Mouse (Mus musculus) embryonic facial prominence, embryonic 11.5 days (tissue): ENCODE measurements at regions not wholly inside any gene's neighbourhood (a gene's known extent, or its start where the extent isn't known, plus 50 kb on each side); places are given as distances from the start of the nearest gene placed in this dataset.

ENCODE experiments used
- ATAC-seq: fragments of 200-750 bp; cut with Nextera tagmentation; replicated peaks from 2 replicates; pipeline ENCODE4 v1.8.0; 2017; ENCODE audit warnings: low read depth; ENCODE audit not compliant: insufficient number of reproducible peaks, low FRiP score, low TSS enrichment
- DNase-seq: peaks from one replicate; pipeline ENCODE4 v3.0.0-alpha.2; 2015; ENCODE audit warnings: low spot score
- H3K27ac ChIP-seq: fragments of 300-500 bp; sonication (generic); replicated peaks from 2 replicates; pipeline ENCODE4 v1.5.1; 2014; ENCODE audit warnings: mild to moderate bottlenecking, low read depth, low read length, control low read depth
- H3K27me3 ChIP-seq: fragments of 300-500 bp; sonication (generic); 2 replicates; pipeline ENCODE4 v1.6.1; 2014; ENCODE audit warnings: mild to moderate bottlenecking, low read length, moderate library complexity, mixed read lengths; ENCODE audit not compliant: control insufficient read depth, insufficient read depth
- H3K36me3 ChIP-seq: fragments of 300-500 bp; sonication (generic); replicated peaks from 2 replicates; pipeline ENCODE4 v1.6.1; 2014; ENCODE audit warnings: low read depth, mild to moderate bottlenecking, low read length, moderate library complexity, mixed read lengths; ENCODE audit not compliant: control insufficient read depth, insufficient read depth
- H3K4me1 ChIP-seq: fragments of 300-500 bp; sonication (generic); 2 replicates; pipeline ENCODE4 v1.6.1; 2014; ENCODE audit warnings: low read length, mixed read lengths; ENCODE audit not compliant: control insufficient read depth, insufficient read depth
- H3K4me2 ChIP-seq: fragments of 300-500 bp; sonication (generic); 2 replicates; pipeline ENCODE4 v1.6.1; 2014; ENCODE audit warnings: low read depth, mild to moderate bottlenecking, control low read depth, low read length, moderate library complexity
- H3K4me3 ChIP-seq: fragments of 300-500 bp; sonication (generic); 2 replicates; pipeline ENCODE4 v1.5.1; 2014; ENCODE audit warnings: low read depth, low read length, control low read depth
- H3K9ac ChIP-seq: fragments of 300-500 bp; sonication (generic); replicated peaks from 2 replicates; pipeline ENCODE4 v1.6.1; 2014; ENCODE audit warnings: mild to moderate bottlenecking, control low read depth, low read length
- H3K9me3 ChIP-seq: fragments of 300-500 bp; sonication (generic); replicated peaks from 2 replicates; pipeline ENCODE4 v1.6.1; 2016; ENCODE audit warnings: mild to moderate bottlenecking, low read length, inconsistent platforms, mixed read lengths; ENCODE audit not compliant: control insufficient read depth
- WGBS: fragments of 180-500 bp; shearing (Covaris S2); extraction: QIAGEN DNeasy Blood & Tissue Kit; methylation state at CpG from one replicate; pipeline ENCODE4 v1.1.7; 2014; 5-methylcytosine and 5-hydroxymethylcytosine counted together

DNA sequence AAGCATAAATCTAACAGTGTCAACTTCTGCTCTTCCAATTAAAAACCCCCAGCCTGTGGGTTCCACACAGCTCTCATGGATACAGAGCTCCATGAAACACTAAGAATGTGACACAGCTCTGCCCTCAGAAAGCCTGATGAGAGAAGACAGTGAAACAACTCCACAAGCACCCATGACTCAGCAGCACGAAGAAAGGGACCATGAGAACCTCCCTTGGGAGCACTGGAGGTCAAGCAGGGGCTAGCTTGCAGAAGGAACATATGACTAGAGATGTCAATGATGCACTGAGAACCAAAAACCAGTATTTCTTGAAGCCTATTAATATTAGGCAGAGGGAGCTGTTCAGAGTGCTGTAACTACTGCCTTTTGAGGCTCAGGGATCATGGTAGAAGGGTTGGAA is 59.0 kb upstream of the Fam78b start:
- H3K4me1 ChIP-seq, result no peaks in the 10 kb centered on the region
- H3K4me3 ChIP-seq, result no peak overlapping the region
- DNase-seq (no peak), ATAC-seq (no peak)
- H3K27ac ChIP-seq, result no peak overlapping the region
- H3K9ac ChIP-seq, result no peak overlapping the region
- no peaks in the 10 kb centered on the region for H3K36me3 ChIP-seq
- no peaks in the 10 kb centered on the region for H3K27me3 ChIP-seq
- 76% methylated on average over 1 of the region's 1 CpGs for WGBS
- H3K9me3 ChIP-seq, result no peaks in the 10 kb centered on the region
- no peak overlapping the region for H3K4me2 ChIP-seq

DNA sequence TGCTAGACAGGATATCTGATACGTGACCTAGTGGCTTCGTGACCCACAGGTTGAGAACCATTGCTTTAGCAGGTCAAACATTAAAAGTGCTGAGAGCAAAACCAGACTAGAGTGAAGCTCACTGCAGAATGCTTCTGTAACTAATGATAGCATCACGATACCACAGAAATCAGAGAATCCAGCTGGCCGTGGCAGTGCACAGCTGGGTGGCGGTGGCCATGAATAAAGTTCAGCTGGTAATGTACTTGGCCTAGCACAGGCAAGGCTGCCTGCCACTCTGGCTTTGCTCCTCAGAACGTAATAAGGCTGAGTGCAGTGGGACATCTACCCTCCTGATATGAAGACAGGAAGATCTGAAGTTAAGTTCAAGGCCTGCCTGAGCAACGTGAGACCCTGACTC is 56.7 kb upstream of the Fam78b start:
- no peak overlapping the region for H3K4me2 ChIP-seq

DNA sequence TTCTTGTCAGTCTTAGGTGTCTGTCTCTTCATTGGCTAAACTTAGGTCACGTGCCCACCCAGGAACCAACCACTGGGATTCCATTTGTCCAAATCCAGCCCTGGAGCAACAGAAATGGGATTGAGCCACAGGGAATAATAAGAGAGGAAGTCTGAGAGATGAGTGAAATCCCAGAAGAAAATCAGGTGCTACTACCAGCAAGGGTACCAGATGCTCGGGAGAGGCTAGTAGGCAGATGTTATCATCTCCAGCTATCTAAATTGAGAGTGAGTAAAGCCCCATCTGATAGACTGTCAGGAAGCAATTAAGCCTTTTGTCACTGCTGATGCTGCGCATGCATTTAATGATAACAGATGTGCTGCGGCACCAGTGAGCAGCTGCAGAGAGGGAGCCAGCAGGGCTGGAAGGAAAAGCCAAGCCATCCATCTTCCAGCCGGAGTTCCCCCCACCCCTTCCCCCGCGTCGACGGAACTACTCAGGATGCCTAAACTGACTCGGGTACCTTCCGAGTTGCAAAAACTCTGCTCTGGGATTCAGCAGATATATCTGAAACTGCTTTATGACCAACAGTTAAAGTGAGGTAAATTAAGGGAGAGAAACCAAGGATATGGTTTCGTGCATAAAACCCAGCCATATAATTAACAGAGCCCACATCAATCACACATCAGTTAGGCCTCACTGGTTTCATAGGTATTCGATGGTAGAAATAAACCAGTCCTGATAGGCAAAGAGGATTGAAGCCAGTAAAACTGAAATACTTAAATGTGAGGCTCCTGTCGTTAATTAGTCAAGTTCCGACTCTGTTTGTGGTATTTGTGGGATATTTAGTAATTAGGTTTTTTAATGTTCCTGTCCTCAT is 53.1 kb upstream of the Fam78b start:
- H3K4me3 ChIP-seq, result no peak overlapping the region
- no peaks in the 10 kb centered on the region for H3K27me3 ChIP-seq
- no peak; the same call in 1 of the 2 replicates for ATAC-seq
- 55% methylated on average over 15 of the region's 15 CpGs for WGBS
- H3K9me3 ChIP-seq, result no peaks in the 10 kb centered on the region
- H3K36me3 ChIP-seq, result no peaks in the 10 kb centered on the region
- no peak overlapping the region for H3K4me2 ChIP-seq
- no peaks in the 10 kb centered on the region for H3K4me1 ChIP-seq
- H3K9ac ChIP-seq, result no peak overlapping the region
- no peak overlapping the region for H3K27ac ChIP-seq
- peak; percentile 42 for DNase-seq

More for the DNA sequence above, 56.7 kb upstream of the Fam78b start:
- H3K9ac ChIP-seq, result no peak overlapping the region
- no peaks in the 10 kb centered on the region for H3K9me3 ChIP-seq
- no peaks in the 10 kb centered on the region for H3K36me3 ChIP-seq
- ATAC-seq, result no peak
- DNase-seq, result no peak
- no peaks in the 10 kb centered on the region for H3K4me1 ChIP-seq
- H3K27ac ChIP-seq, result no peak overlapping the region
- 77% methylated on average over 7 of the region's 7 CpGs for WGBS
- no peaks in the 10 kb centered on the region for H3K27me3 ChIP-seq
- H3K4me3 ChIP-seq, result no peak overlapping the region
